Mouse (Mus musculus) liver, embryonic 14.5 days (tissue): Measurements from ENCODE around the gene Fam163b.

Experiments
- CTCF ChIP-seq: IDR thresholded peaks from 2 replicates; pipeline ENCODE4 v1.5.1; 2016; ENCODE audit warnings: antibody characterized with exemption, low read depth, control low read depth
- EP300 ChIP-seq: IDR thresholded peaks from 2 replicates; pipeline ENCODE4 v1.6.1; 2016; ENCODE audit warnings: antibody characterized with exemption, low read depth

GRCm38 (mm10) chr2:27136789-27137188, 5.5 kb downstream of the Fam163b start:
- no peak for TF ChIP-seq CTCF
- no peak for TF ChIP-seq EP300
